In genomic region chr10:77971191-77971590, GRCm38 (mm10) we compare ENCODE assay signal across 14 mouse cellular contexts. TPM values are rescaled to one million over a fixed set of nuclear protein-coding genes. Genes with fewer than 3 reads are reported as not detected.
DNase-seq lines count a peak whose midpoint lies in the region; ATAC-seq and TF ChIP-seq lines count a peak whose summit lies in the region.
"Had no signal": no experiment of that assay in that cellular context is flagged by ENCODE, and none has a peak within 500 bp of the region (broad histone marks: within the 10 kb centered on the region; RNA-seq: fewer than 3 reads in every experiment).

No protein-coding gene starts in this region.

- no peak overlapping the region for H3K27ac ChIP-seq in spleen, adult 2 months (ENCODE audit: insufficient read depth, low read length)
- H3K27ac ChIP-seq in bone marrow macrophage, adult 2 months (ENCODE audit: insufficient read depth, low read depth, low read length) = peak overlapping the region; percentile 84
- no peak overlapping the region for H3K27ac ChIP-seq in forebrain, embryonic 16.5 days (ENCODE audit: low read length)
- no peak overlapping the region for H3K27ac ChIP-seq in forebrain, embryonic 12.5 days
- H3K27ac ChIP-seq: embryonic facial prominence, embryonic 15.5 days; layer of hippocampus, adult 2 months; midbrain, embryonic 13.5 days; stomach, postnatal 0 days had no signal

- H3K9me3 ChIP-seq in forebrain, embryonic 16.5 days (ENCODE audit: control insufficient read depth, low read length) = no peaks in the 10 kb centered on the region
- no peaks in the 10 kb centered on the region for H3K9me3 ChIP-seq in forebrain, embryonic 12.5 days
- H3K9me3 ChIP-seq: embryonic facial prominence, embryonic 15.5 days; midbrain, embryonic 13.5 days had no signal

- no peak overlapping the region for H3K9ac ChIP-seq in forebrain, embryonic 16.5 days (replicated peaks; ENCODE audit: low read depth, low read length)
- no peak overlapping the region for H3K9ac ChIP-seq in forebrain, embryonic 12.5 days
- H3K9ac ChIP-seq: embryonic facial prominence, embryonic 15.5 days; midbrain, embryonic 13.5 days had no signal

- ATAC-seq in forebrain, embryonic 16.5 days = no peak
- no peak for ATAC-seq in forebrain, embryonic 12.5 days (ENCODE audit: low FRiP score)
- ATAC-seq: intestine, embryonic 16.5 days; midbrain, embryonic 13.5 days had no signal

- no peak for TF ChIP-seq CTCF in spleen, adult 2 months (IDR thresholded peaks at IDR 0.05; ENCODE audit: extremely low read depth, insufficient read depth, insufficient read length, insufficient replicate concordance)
- TF ChIP-seq CTCF in bone marrow macrophage, adult 2 months (IDR thresholded peaks at IDR 0.05; ENCODE audit: low read depth, low read length) = no peak

- peaks cover 18% of the 10 kb centered on the region for H3K4me1 ChIP-seq in spleen, adult 2 months (ENCODE audit: control insufficient read depth, insufficient read depth, insufficient read length)
- H3K4me1 ChIP-seq in bone marrow macrophage, adult 2 months (ENCODE audit: control insufficient read depth, insufficient read depth, low read length) = peaks cover 47% of the 10 kb centered on the region
- H3K4me1 ChIP-seq in forebrain, embryonic 16.5 days (replicated peaks; ENCODE audit: control insufficient read depth, insufficient read depth, low read length) = peaks cover 7% of the 10 kb centered on the region; the same call in 1 of the 2 replicates
- peaks cover 12% of the 10 kb centered on the region for H3K4me1 ChIP-seq in forebrain, embryonic 12.5 days

- WGBS in spleen, adult 2 months = 20% methylated on average over 10 of the region's 10 CpGs
- 89% methylated on average over 10 of the region's 10 CpGs for WGBS in forebrain, embryonic 16.5 days
- 95% methylated on average over 10 of the region's 10 CpGs for WGBS in forebrain, embryonic 12.5 days

- peak overlapping the region; percentile 31; the same call in 1 of the 2 replicates for H3K4me3 ChIP-seq in spleen, adult 2 months (ENCODE audit: extremely low read depth, insufficient read depth, insufficient read length)
- no peak overlapping the region for H3K4me3 ChIP-seq in bone marrow macrophage, adult 2 months (ENCODE audit: insufficient read depth, low read length)
- H3K4me3 ChIP-seq in forebrain, embryonic 16.5 days (replicated peaks; ENCODE audit: low read length) = no peak overlapping the region
- no peak overlapping the region for H3K4me3 ChIP-seq in forebrain, embryonic 12.5 days (replicated peaks)
- H3K4me3 ChIP-seq: embryonic facial prominence, embryonic 15.5 days; layer of hippocampus, adult 2 months; midbrain, embryonic 13.5 days had no signal

- H3K27me3 ChIP-seq in spleen, adult 2 months (ENCODE audit: control insufficient read depth, insufficient read depth, low read length) = peaks cover 2% of the 10 kb centered on the region; the same call in 1 of the 2 replicates
- H3K27me3 ChIP-seq in forebrain, embryonic 16.5 days (replicated peaks; ENCODE audit: control insufficient read depth, insufficient read depth, low read length) = peaks cover 18% of the 10 kb centered on the region
- peaks cover 30% of the 10 kb centered on the region for H3K27me3 ChIP-seq in forebrain, embryonic 12.5 days

- TF ChIP-seq POLR2A in spleen, adult 2 months (IDR thresholded peaks at IDR 0.05; ENCODE audit: low read depth, low read length) = no peak
- no peak for TF ChIP-seq POLR2A in bone marrow macrophage, adult 2 months (IDR thresholded peaks at IDR 0.05; ENCODE audit: borderline replicate concordance, low read depth, low read length)

- no peak overlapping the region for H3K4me2 ChIP-seq in forebrain, embryonic 16.5 days (ENCODE audit: low read length)
- H3K4me2 ChIP-seq in forebrain, embryonic 12.5 days = no peak overlapping the region
- H3K4me2 ChIP-seq: embryonic facial prominence, embryonic 15.5 days; midbrain, embryonic 13.5 days had no signal

- no peaks in the 10 kb centered on the region for H3K36me3 ChIP-seq in spleen, adult 2 months (ENCODE audit: control insufficient read depth, insufficient read depth, low read length)
- no peaks in the 10 kb centered on the region for H3K36me3 ChIP-seq in forebrain, embryonic 16.5 days (ENCODE audit: control insufficient read depth, insufficient read depth)
- no peaks in the 10 kb centered on the region for H3K36me3 ChIP-seq in forebrain, embryonic 12.5 days (replicated peaks)
- H3K36me3 ChIP-seq: embryonic facial prominence, embryonic 15.5 days; midbrain, embryonic 13.5 days had no signal

- DNase-seq in spleen, adult 2 months (ENCODE audit: low read depth in 1 of 2, low spot score in 2 of 2) = peak in 1 of 2 experiments; percentile 41
- DNase-seq in spleen, adult 12 weeks (ENCODE audit: low spot score) = no peak
- peak; percentile 70 for DNase-seq in lung, postnatal 36 days
- DNase-seq in spleen, postnatal 4 days (ENCODE audit: low spot score in 2 of 2) = peak; percentile 39 to 70
- DNase-seq: adrenal gland, postnatal 14 days; cerebellum, adult 18-20 months had no signal

RNA-seq across cellular contexts. Expression of gene Trpm2, which starts 0.8 kb away (rescaled TPM):
- 51.6 and 52.3 TPM in 2 replicates for polyA plus RNA-seq in spleen, adult 2 months (2012; rRNA removed)
- 8.6 and 13.8 TPM in 2 replicates for polyA plus RNA-seq in bone marrow macrophage, adult 2 months (2012; ENCODE audit: insufficient read depth, insufficient read length, missing spikeins)
- polyA plus RNA-seq in forebrain, embryonic 16.5 days (2015; fragmentation: Nextera tagmentation; extraction: Ambion mirVana) = 3.0 and 5.0 TPM in 2 replicates
- polyA plus RNA-seq in forebrain, embryonic 12.5 days (2016; fragmentation: Nextera tagmentation; extraction: Ambion mirVana) = 0.62 and 1.1 TPM in 2 replicates

RNA-seq across cellular contexts. Expression of gene 1810043G02Rik, which starts 7.1 kb away (rescaled TPM):
- polyA plus RNA-seq in spleen, adult 2 months (2012; rRNA removed) = 21.4 and 30.1 TPM in 2 replicates
- 12.4 and 13.6 TPM in 2 replicates for polyA plus RNA-seq in bone marrow macrophage, adult 2 months (2012; ENCODE audit: insufficient read depth, insufficient read length, missing spikeins)
- 33.7 and 36.0 TPM in 2 replicates for polyA plus RNA-seq in forebrain, embryonic 16.5 days (2015; fragmentation: Nextera tagmentation; extraction: Ambion mirVana)
- polyA plus RNA-seq in forebrain, embryonic 12.5 days (2016; fragmentation: Nextera tagmentation; extraction: Ambion mirVana) = 28.1 and 32.2 TPM in 2 replicates

RNA-seq across cellular contexts. Expression of gene Pfkl, which starts 38.7 kb away (rescaled TPM):
- polyA plus RNA-seq in spleen, adult 2 months (2012; rRNA removed) = 61.1 and 65.8 TPM in 2 replicates
- polyA plus RNA-seq in bone marrow macrophage, adult 2 months (2012; ENCODE audit: insufficient read depth, insufficient read length, missing spikeins) = 24.1 and 32.1 TPM in 2 replicates
- 109 and 117 TPM in 2 replicates for polyA plus RNA-seq in forebrain, embryonic 16.5 days (2015; fragmentation: Nextera tagmentation; extraction: Ambion mirVana)
- 134 and 135 TPM in 2 replicates for polyA plus RNA-seq in forebrain, embryonic 12.5 days (2016; fragmentation: Nextera tagmentation; extraction: Ambion mirVana)
